In genomic region chr2:27286971-27287710, GRCm38 (mm10) we compare ENCODE assay signal across 24 mouse cellular contexts. TPM values are rescaled to one million over a fixed set of nuclear protein-coding genes. Genes with fewer than 3 reads are reported as not detected.
DNase-seq lines count a peak whose midpoint lies in the region; ATAC-seq lines count a peak whose summit lies in the region.
"Had no signal": no experiment of that assay in that cellular context is flagged by ENCODE, and none has a peak within 500 bp of the region (broad histone marks: within the 10 kb centered on the region; RNA-seq: fewer than 3 reads in every experiment).

No protein-coding gene starts in this region.

- no peak overlapping the region for H3K4me2 ChIP-seq in hindbrain, embryonic 12.5 days (replicated peaks)
- H3K4me2 ChIP-seq in hindbrain, embryonic 11.5 days (replicated peaks; ENCODE audit: low read depth, low read length): no peak overlapping the region
- H3K4me2 ChIP-seq: embryonic facial prominence, embryonic 12.5 days; liver, embryonic 12.5 days; midbrain, embryonic 12.5 days had no signal

- no peak overlapping the region for H3K4me3 ChIP-seq in hindbrain, embryonic 12.5 days
- H3K4me3 ChIP-seq in hindbrain, embryonic 11.5 days (ENCODE audit: low read depth, low read length): no peak overlapping the region
- H3K4me3 ChIP-seq: embryonic facial prominence, embryonic 12.5 days; erythroblast, embryonic 14.5 days; gastrocnemius, adult 2 months; heart, embryonic 10.5 days; liver, embryonic 12.5 days; midbrain, embryonic 12.5 days had no signal

- no peaks in the 10 kb centered on the region for H3K27me3 ChIP-seq in hindbrain, embryonic 12.5 days
- no peaks in the 10 kb centered on the region for H3K27me3 ChIP-seq in hindbrain, embryonic 11.5 days (ENCODE audit: control insufficient read depth, insufficient read depth, low read length)
- H3K27me3 ChIP-seq: embryonic facial prominence, embryonic 12.5 days; liver, embryonic 12.5 days; midbrain, embryonic 12.5 days had no signal

- H3K36me3 ChIP-seq in hindbrain, embryonic 12.5 days: peaks cover 72% of the 10 kb centered on the region
- 0 out of 2 replicates have a peak, but pooled peaks cover 4% of the 10 kb centered on the region for H3K36me3 ChIP-seq in hindbrain, embryonic 11.5 days (ENCODE audit: control insufficient read depth, insufficient read depth, low read length)

- H3K4me1 ChIP-seq in hindbrain, embryonic 12.5 days: peaks cover 6% of the 10 kb centered on the region
- 0 out of 2 replicates have a peak, but pooled peaks cover 2% of the 10 kb centered on the region for H3K4me1 ChIP-seq in hindbrain, embryonic 11.5 days (replicated peaks; ENCODE audit: control insufficient read depth, insufficient read depth, low read length)

- no peak overlapping the region for H3K27ac ChIP-seq in hindbrain, embryonic 12.5 days
- H3K27ac ChIP-seq in hindbrain, embryonic 11.5 days (ENCODE audit: low read depth, low read length): no peak overlapping the region
- H3K27ac ChIP-seq: embryonic facial prominence, embryonic 12.5 days; gastrocnemius, adult 2 months; heart, embryonic 10.5 days; liver, embryonic 12.5 days; midbrain, embryonic 12.5 days had no signal

- DNase-seq in hindbrain, embryonic 11.5 days (ENCODE audit: low spot score): no peak
- DNase-seq in Muller cell, postnatal 12 days (ENCODE audit: inconsistent ontology term): peak; percentile 46
- peak; percentile 75 for DNase-seq in adrenal gland, adult 2 months
- peak; percentile 32 for DNase-seq in fibroblast of lung, adult 2 months (ENCODE audit: low read depth)
- DNase-seq in frontal cortex, postnatal 36 days (ENCODE audit: low spot score in 2 of 2): no peak
- DNase-seq in spleen, postnatal 10 days (ENCODE audit: low spot score in 2 of 2): no peak
- DNase-seq: cerebellum, adult 11-12 months; cerebellum, postnatal 14 days; gastrocnemius, adult 2 months; heart, postnatal 4 days; kidney, adult 18-20 months; kidney, postnatal 10 days; lung, adult 2 months; lung, postnatal 14 days had no signal

- ATAC-seq in hindbrain, embryonic 12.5 days (ENCODE audit: low FRiP score): no peak
- no peak for ATAC-seq in hindbrain, embryonic 11.5 days (ENCODE audit: low FRiP score)

- 82% methylated on average over 7 of the region's 7 CpGs for WGBS in hindbrain, embryonic 12.5 days
- whole genome bisulfite sequencing in hindbrain, embryonic 11.5 days: 77% methylated on average over 7 of the region's 7 CpGs

- no peaks in the 10 kb centered on the region for H3K9me3 ChIP-seq in hindbrain, embryonic 12.5 days (replicated peaks)
- no peaks in the 10 kb centered on the region for H3K9me3 ChIP-seq in hindbrain, embryonic 11.5 days (ENCODE audit: control insufficient read depth, low read length)
- H3K9me3 ChIP-seq: embryonic facial prominence, embryonic 12.5 days; heart, embryonic 10.5 days; liver, embryonic 12.5 days; midbrain, embryonic 12.5 days had no signal

- H3K9ac ChIP-seq in hindbrain, embryonic 12.5 days: 0 out of 2 replicates have a peak overlapping the region, but pooled peaks have one; percentile 33
- H3K9ac ChIP-seq in hindbrain, embryonic 11.5 days (ENCODE audit: low read depth, low read length): no peak overlapping the region
- H3K9ac ChIP-seq: embryonic facial prominence, embryonic 12.5 days; forebrain, postnatal 0 days; liver, embryonic 12.5 days; midbrain, embryonic 12.5 days had no signal

RNA-seq across cellular contexts. Expression of gene Sardh, which starts 39.0 kb away (rescaled TPM):
- polyA plus RNA-seq in hindbrain, embryonic 12.5 days (2016; fragmentation: Nextera tagmentation; extraction: Ambion mirVana): 11.8 and 12.2 TPM in 2 replicates
- polyA plus RNA-seq in hindbrain, embryonic 11.5 days (2014; fragmentation: Nextera tagmentation; extraction: Ambion mirVana): 3.1 and 5.5 TPM in 2 replicates
- 1 to 10 TPM; 8.3 to 9.9 TPM for total RNA-seq in adrenal gland, adult 2 months (2021)
- 16.8 and 21.3 TPM in 2 replicates for polyA plus RNA-seq in adrenal gland, adult 2 months (2012; rRNA removed)
- total RNA-seq: megakaryocyte progenitor cell, adult 5-6 weeks; monocyte, adult 5-6 weeks; neutrophil, adult 5-6 weeks had no signal

Comparison
In these comparisons a context has a peak if more than half of its experiments do, and no peak if none do; other contexts are left out.
1. DNase-seq: peak in Muller cell, postnatal 12 days (single experiment), adrenal gland, adult 2 months (single experiment) and fibroblast of lung, adult 2 months (single experiment); none in hindbrain, embryonic 11.5 days (single experiment), frontal cortex, postnatal 36 days (0 of 2) and spleen, postnatal 10 days (0 of 2).